Mouse (Mus musculus) lung, postnatal 0 days (tissue): ENCODE results near the gene Sar1b. TPM values are rescaled to one million over a fixed set of nuclear protein-coding genes. Genes with fewer than 3 reads are reported as not detected.

Source experiments
- ATAC-seq: fragments of 200-750 bp; cut with Nextera tagmentation; 2 replicates; pipeline ENCODE4 v1.8.0; 2017; ENCODE audit warnings: moderate library complexity
- DNase-seq: peaks from one replicate; pipeline ENCODE4 v3.0.0-alpha.2; 2016; ENCODE audit warnings: low spot score
- H3K27ac ChIP-seq: fragments of 300-500 bp; sonication (generic); 2 replicates; pipeline ENCODE4 v1.5.1; 2014; ENCODE audit warnings: antibody characterized with exemption, mild to moderate bottlenecking, low read length, mixed read lengths
- H3K27me3 ChIP-seq: fragments of 300-500 bp; sonication (generic); replicated peaks from 2 replicates; pipeline ENCODE4 v1.6.1; 2014; ENCODE audit warnings: low read length, mixed read lengths; ENCODE audit not compliant: insufficient read depth
- H3K36me3 ChIP-seq: fragments of 300-500 bp; sonication (generic); 2 replicates; pipeline ENCODE4 v1.6.1; 2014; ENCODE audit warnings: low read length, mixed read lengths; ENCODE audit not compliant: insufficient read depth
- H3K4me1 ChIP-seq: fragments of 300-500 bp; sonication (generic); 2 replicates; pipeline ENCODE4 v1.6.1; 2014; ENCODE audit warnings: antibody characterized with exemption, low read depth, low read length, mixed read lengths; ENCODE audit not compliant: insufficient read depth
- H3K4me2 ChIP-seq: fragments of 300-500 bp; sonication (generic); replicated peaks from 2 replicates; pipeline ENCODE4 v1.6.1; 2014; ENCODE audit warnings: low read depth, mild to moderate bottlenecking, low read length, moderate library complexity, mixed read lengths
- H3K4me3 ChIP-seq: fragments of 300-500 bp; sonication (generic); 2 replicates; pipeline ENCODE4 v1.5.1; 2014; ENCODE audit warnings: low read depth, low read length
- H3K9ac ChIP-seq: fragments of 300-500 bp; sonication (generic); replicated peaks from 2 replicates; pipeline ENCODE4 v1.6.1; 2014; ENCODE audit warnings: low read depth, mild to moderate bottlenecking
- H3K9me3 ChIP-seq: fragments of 300-500 bp; sonication (generic); 2 replicates; pipeline ENCODE4 v1.6.1; 2016; ENCODE audit warnings: low read length, mixed read lengths
- CTCF ChIP-seq: IDR thresholded peaks from 2 replicates; pipeline ENCODE4 v1.5.1; 2016; ENCODE audit warnings: antibody characterized with exemption, mild to moderate bottlenecking
- EP300 ChIP-seq: IDR thresholded peaks from 2 replicates; pipeline ENCODE4 v1.6.1; 2016; ENCODE audit warnings: antibody characterized with exemption, mild to moderate bottlenecking, control low read depth
- WGBS: fragments of 180-500 bp; shearing (Covaris S2); extraction: QIAGEN DNeasy Blood & Tissue Kit; methylation state at CpG from one replicate; pipeline ENCODE4 v1.1.7; 2014; 5-methylcytosine and 5-hydroxymethylcytosine counted together
- polyA plus RNA-seq: library from polyadenylated mRNA; unstranded; fragments of >200 nt; fragmentation: Nextera tagmentation; extraction: Ambion mirVana; gene quantifications from 2 replicates; pipeline ENCODE4 v1.2.1, GENCODE M21; 2015

Gene Sar1b
- polyA plus RNA-seq, 1 experiment from 2014 or later = 125 TPM

DNA sequence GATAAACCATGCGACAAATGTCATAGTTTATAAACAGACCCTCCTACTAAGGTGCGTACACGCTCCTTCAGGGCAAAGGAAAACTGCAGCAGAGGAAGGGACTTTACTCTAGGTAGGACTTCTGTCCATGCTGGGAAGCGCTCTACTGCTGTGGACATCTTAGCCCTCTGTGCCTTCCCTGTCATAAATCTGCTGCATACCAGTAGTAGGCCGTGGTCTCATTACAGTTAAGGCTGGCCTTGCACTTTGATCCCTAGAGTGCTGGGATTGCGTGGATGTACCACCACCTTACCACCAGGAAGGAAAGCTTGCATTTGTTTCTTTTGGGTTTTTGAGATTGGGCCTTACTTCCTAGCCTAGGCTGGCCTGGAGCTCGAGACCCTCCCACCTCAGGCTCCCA, 27.2 kb downstream of the Sar1b start:
- H3K4me1 ChIP-seq = no peaks in the 10 kb centered on the region
- H3K9ac ChIP-seq = no peak overlapping the region
- 96% methylated on average over 7 of the region's 7 CpGs for WGBS
- ATAC-seq (no peak), DNase-seq (no peak)
- no peak overlapping the region for H3K27ac ChIP-seq
- no peaks in the 10 kb centered on the region for H3K9me3 ChIP-seq
- H3K36me3 ChIP-seq = peaks cover 29% of the 10 kb centered on the region
- no peaks in the 10 kb centered on the region for H3K27me3 ChIP-seq
- H3K4me2 ChIP-seq = no peak overlapping the region
- no peak overlapping the region for H3K4me3 ChIP-seq
- TF ChIP-seq CTCF (no peak), EP300 (no peak)

DNA sequence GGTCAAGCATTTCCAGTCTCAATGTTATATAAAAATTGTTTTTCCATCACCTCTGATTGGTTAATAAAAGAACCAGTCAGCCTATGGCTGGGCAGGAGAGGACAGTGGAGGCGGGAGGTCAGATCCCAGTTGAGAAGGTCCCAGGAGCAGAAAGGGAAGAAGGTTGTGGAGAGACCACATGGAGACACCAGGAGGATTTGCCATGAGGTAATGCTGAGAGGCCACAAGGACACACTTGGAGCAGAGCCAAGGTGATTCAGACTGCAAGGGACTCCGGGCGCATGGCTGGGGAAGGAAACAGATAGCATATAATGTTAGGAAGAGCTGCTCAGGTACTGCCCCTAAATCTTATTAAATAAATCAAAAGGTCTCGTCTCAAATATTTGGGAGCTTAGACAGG, 32.8 kb downstream of the Sar1b start:
- Histone ChIP-seq H3K9ac (no peak overlapping the region), H3K9me3 (no peaks in the 10 kb centered on the region), H3K36me3 (peaks cover 5% of the 10 kb centered on the region; the same call in 1 of the 2 replicates), H3K27ac (no peak overlapping the region), H3K27me3 (no peaks in the 10 kb centered on the region), H3K4me1 (no peaks in the 10 kb centered on the region), H3K4me2 (no peak overlapping the region), H3K4me3 (no peak overlapping the region)
- TF ChIP-seq CTCF (no peak), EP300 (no peak)
- ATAC-seq (peak; percentile 14; the same call in 1 of the 2 replicates), DNase-seq (peak; percentile 57)
- 45% methylated on average over 4 of the region's 4 CpGs for WGBS

DNA sequence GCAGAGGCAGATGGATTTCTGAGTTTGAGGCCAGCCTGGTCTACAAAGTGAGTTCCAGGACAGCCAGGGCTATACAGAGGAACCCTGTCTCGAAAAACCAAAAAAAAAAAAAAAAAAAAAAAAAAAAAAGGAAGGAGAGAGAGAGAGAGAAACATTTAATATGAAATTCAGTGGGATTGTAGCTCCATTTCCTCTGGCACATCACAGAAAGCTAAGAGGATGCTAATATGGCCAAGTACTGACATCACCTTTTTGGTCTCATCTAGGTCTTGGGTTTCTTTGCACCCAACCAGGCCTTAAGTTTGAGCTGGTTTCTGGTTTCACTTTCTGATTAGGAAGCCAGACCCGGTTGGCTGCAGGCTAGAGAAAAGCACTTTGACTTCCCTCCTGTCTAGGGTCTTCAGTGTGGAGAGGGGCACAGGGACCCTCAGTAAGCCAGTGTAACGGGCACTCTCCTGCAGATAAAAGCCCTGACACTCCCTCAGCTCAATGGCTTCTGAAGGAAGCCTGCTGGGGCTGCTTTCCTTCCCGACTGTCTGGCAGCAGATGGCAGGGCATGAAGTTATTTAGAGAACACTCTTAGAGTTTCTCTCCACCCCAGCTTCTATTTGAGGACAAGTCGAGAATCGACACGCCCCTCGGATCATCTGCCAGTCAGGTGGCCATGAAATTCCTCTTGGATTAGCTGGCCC, 37.3 kb downstream of the Sar1b start:
- peaks cover 3% of the 10 kb centered on the region; the same call in 1 of the 2 replicates for H3K4me1 ChIP-seq
- peak overlapping the region; percentile 45 for H3K4me2 ChIP-seq
- H3K27ac ChIP-seq = peak overlapping the region; percentile 75
- no peaks in the 10 kb centered on the region for H3K27me3 ChIP-seq
- no peaks in the 10 kb centered on the region for H3K36me3 ChIP-seq
- no peak for TF ChIP-seq CTCF
- no peak for TF ChIP-seq EP300
- 0 out of 2 replicates have a peak overlapping the region, but pooled peaks have one; percentile 2 for H3K4me3 ChIP-seq
- 21% methylated on average over 7 of the region's 8 CpGs for WGBS
- 0 out of 2 replicates have a peak overlapping the region, but pooled peaks have one; percentile 29 for H3K9ac ChIP-seq
- ATAC-seq (peak; percentile 47), DNase-seq (peak; percentile 72)
- no peaks in the 10 kb centered on the region for H3K9me3 ChIP-seq

DNA sequence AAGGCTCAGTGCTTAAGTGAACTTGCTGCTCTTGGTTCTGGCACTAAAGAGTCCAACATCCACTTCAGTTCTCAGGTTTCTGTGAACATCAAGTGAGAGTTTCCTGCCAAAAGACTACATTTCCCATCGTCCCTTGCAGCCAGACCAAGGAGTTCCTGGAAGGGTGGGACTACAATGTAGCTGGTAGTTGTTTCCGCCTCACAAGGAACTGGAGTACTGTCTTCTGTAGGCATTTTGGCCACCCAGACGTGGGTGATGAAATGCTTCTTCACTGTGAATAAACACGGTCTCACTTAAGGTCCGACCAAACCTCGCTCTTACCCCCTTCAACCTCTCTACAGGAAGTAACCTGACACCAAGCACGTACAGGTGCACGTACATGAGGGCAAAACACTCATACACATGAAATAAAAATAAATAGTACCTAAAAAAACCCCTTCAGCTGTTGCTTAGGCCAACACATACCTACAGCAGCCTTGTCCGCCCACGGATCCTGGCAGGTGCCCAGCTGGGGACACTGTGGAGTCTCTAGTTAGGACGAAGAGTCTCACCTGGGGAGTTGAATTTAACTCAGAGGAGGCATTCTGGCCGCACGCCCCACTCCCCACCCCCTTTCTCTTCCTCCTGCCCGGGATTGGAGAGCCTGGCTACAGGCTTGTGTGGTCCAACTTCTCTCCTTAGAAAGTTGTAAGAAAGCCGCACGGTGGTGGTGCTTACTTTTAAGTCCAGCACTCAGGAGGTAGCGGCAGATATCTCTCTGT, 41.9 kb downstream of the Sar1b start:
- WGBS = 13% methylated on average over 17 of the region's 17 CpGs
- H3K27me3 ChIP-seq = no peaks in the 10 kb centered on the region
- ATAC-seq (peak; percentile 89), DNase-seq (peak; percentile 97)
- H3K4me3 ChIP-seq = peak overlapping the region; percentile 50
- H3K36me3 ChIP-seq = no peaks in the 10 kb centered on the region
- peaks cover 3% of the 10 kb centered on the region; the same call in 1 of the 2 replicates for H3K4me1 ChIP-seq
- peak overlapping the region; percentile 73 for H3K4me2 ChIP-seq
- peak overlapping the region; percentile 19; the same call in 1 of the 2 replicates for H3K9ac ChIP-seq
- H3K27ac ChIP-seq = peak overlapping the region; percentile 81
- H3K9me3 ChIP-seq = no peaks in the 10 kb centered on the region
- no peak for TF ChIP-seq EP300
- no peak; the same call in 1 of the 2 replicates for TF ChIP-seq CTCF

DNA sequence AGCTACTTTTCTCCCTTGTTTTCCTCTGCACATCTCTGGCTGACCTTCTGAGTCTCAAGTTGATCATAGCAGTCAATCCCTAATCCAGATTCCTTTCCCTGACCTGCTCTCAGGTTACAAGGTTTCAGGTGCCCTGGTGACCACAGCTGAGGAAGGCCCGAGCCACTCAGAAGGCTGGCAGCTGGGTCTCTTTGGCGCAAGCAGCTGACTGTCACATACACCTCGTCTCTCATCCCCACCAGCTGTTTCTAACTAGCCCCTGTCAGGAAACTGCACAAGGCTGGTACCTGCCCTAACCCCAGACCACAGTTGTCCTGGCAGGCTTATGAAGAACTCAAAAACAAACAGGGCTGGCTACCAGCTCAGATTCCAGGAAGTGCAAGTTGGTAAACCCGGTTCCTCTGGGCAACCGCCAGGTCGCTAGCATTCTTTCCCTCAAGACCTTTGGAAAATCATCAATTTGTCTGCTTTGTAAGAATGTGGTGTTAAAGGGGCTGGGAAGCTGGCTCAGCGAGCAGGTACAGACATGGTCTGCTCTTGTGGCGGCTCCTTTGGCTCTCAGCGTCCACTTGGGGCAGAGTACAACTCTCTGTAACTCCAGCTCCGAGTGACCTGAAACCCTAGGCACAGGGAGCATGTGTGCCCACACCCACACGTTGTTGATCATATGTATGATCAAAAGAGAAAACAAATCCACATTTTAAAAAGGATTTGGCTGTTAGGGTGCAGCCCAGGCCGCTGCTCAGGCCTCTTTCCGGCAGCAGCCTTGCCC, 43.8 kb downstream of the Sar1b start:
- TF ChIP-seq CTCF (0 out of 2 replicates have a peak, but pooled peaks have one; percentile 12), EP300 (no peak)
- Histone ChIP-seq H3K9me3 (no peaks in the 10 kb centered on the region), H3K27ac (peak overlapping the region; percentile 43; the same call in 1 of the 2 replicates), H3K4me2 (no peak overlapping the region), H3K36me3 (no peaks in the 10 kb centered on the region), H3K27me3 (no peaks in the 10 kb centered on the region), H3K9ac (no peak overlapping the region), H3K4me3 (no peak overlapping the region), H3K4me1 (peaks cover 3% of the 10 kb centered on the region; the same call in 1 of the 2 replicates)
- ATAC-seq (no peak), DNase-seq (no peak)
- WGBS = 33% methylated on average over 13 of the region's 13 CpGs
